Mouse (Mus musculus): ENCODE measurements at regions not wholly inside any gene's neighbourhood (a gene's known extent, or its start where the extent isn't known, plus 50 kb on each side); places are given as distances from the start of the nearest gene placed in this dataset.

GRCm38 (mm10) chr2:174848981-174849681 is 88.7 kb downstream of the Edn3 start:
- in situ Hi-C loops (cut with MboI, MseI) = no loop called here

GRCm38 (mm10) chr2:174850860-174851259 is 90.4 kb downstream of the Edn3 start:
- in situ Hi-C loops (cut with MboI, MseI) = no loop called here

GRCm38 (mm10) chr2:174851525-174852330 is 91.3 kb downstream of the Edn3 start:
- in situ Hi-C loops (cut with MboI, MseI) = no loop called here

- in situ Hi-C loops (cut with MboI, MseI) = no loop called here
Measured at GRCm38 (mm10) chr2:174853786-174854185, 93.4 kb downstream of the Edn3 start.

GRCm38 (mm10) chr2:174855548-174855947 is 95.1 kb downstream of the Edn3 start:
- in situ Hi-C loops (cut with MboI, MseI) = loop anchor here (5.0 kb wide), 1 partner anchor 543 kb away; no protein-coding TSS in a partner anchor

GRCm38 (mm10) chr2:174856135-174856534 is 95.7 kb downstream of the Edn3 start:
- in situ Hi-C loops (cut with MboI, MseI) = loop anchor here (5.0 kb wide), 1 partner anchor 544 kb away; no protein-coding TSS in a partner anchor

- in situ Hi-C loops (cut with MboI, MseI) = loop anchor here (5.0 kb wide), 1 partner anchor 546 kb away; no protein-coding TSS in a partner anchor
Measured at GRCm38 (mm10) chr2:174858011-174858834, 97.8 kb downstream of the Edn3 start.

GRCm38 (mm10) chr2:174858835-174859215 is 98.4 kb downstream of the Edn3 start:
- in situ Hi-C loops (cut with MboI, MseI) = loop anchor here (5.0 kb wide), 1 partner anchor 547 kb away; no protein-coding TSS in a partner anchor

- in situ Hi-C loops (cut with MboI, MseI) = loop anchor here (5.0 kb wide), 1 partner anchor 547 kb away; no protein-coding TSS in a partner anchor
Measured at GRCm38 (mm10) chr2:174859533-174859932, 99.1 kb downstream of the Edn3 start.

- in situ Hi-C loops (cut with MboI, MseI) = loop anchor here (5.0 kb wide), 1 partner anchor 187 kb away; no protein-coding TSS in a partner anchor
Measured at GRCm38 (mm10) chr2:174864657-174865056, 104.2 kb downstream of the Edn3 start.

- in situ Hi-C loops (cut with MboI, MseI) = no loop called here
Measured at GRCm38 (mm10) chr2:174866546-174866945, 106.1 kb downstream of the Edn3 start.

- in situ Hi-C loops (cut with MboI, MseI) = no loop called here
Measured at GRCm38 (mm10) chr2:174867397-174867796, 107.0 kb downstream of the Edn3 start.

- in situ Hi-C loops (cut with MboI, MseI) = no loop called here
Measured at GRCm38 (mm10) chr2:174868186-174868585, 107.8 kb downstream of the Edn3 start.

- in situ Hi-C loops (cut with MboI, MseI) = no loop called here
Measured at GRCm38 (mm10) chr2:174868743-174869369, 108.4 kb downstream of the Edn3 start.

GRCm38 (mm10) chr2:174870284-174870683 is 109.9 kb downstream of the Edn3 start:
- in situ Hi-C loops (cut with MboI, MseI) = no loop called here

GRCm38 (mm10) chr2:174871225-174871624 is 110.8 kb downstream of the Edn3 start:
- in situ Hi-C loops (cut with MboI, MseI) = no loop called here

GRCm38 (mm10) chr2:174871844-174872243 is 111.4 kb downstream of the Edn3 start:
- in situ Hi-C loops (cut with MboI, MseI) = no loop called here

GRCm38 (mm10) chr2:174876886-174877285 is 116.5 kb downstream of the Edn3 start:
- in situ Hi-C loops (cut with MboI, MseI) = no loop called here

GRCm38 (mm10) chr2:174878979-174879378 is 118.6 kb downstream of the Edn3 start:
- in situ Hi-C loops (cut with MboI, MseI) = no loop called here

GRCm38 (mm10) chr2:174880659-174881058 is 120.2 kb downstream of the Edn3 start:
- in situ Hi-C loops (cut with MboI, MseI) = loop anchor here (10.0 kb wide), 1 partner anchor 1086 kb away; no protein-coding TSS in a partner anchor
